Comparison of ENCODE assay signal across 8 mouse cellular contexts in genomic region chr19:4812334-4812949, GRCm38 (mm10). TPM values are rescaled to one million over a fixed set of nuclear protein-coding genes. Genes with fewer than 3 reads are reported as not detected.
A peak's percentile ranks its signal among the peaks of the same experiment; 100 is the strongest.
DNase-seq lines count a peak whose midpoint lies in the region; ATAC-seq and TF ChIP-seq lines count a peak whose summit lies in the region.
"Not testable (repeated sequence)": the region's sequence is repeated elsewhere in the genome, so short reads cannot be mapped to it uniquely, and the experiment has no call there.

No protein-coding gene starts in this region.

- H3K9ac ChIP-seq in forebrain, embryonic 16.5 days (replicated peaks; ENCODE audit: low read depth, low read length), result not testable (repeated sequence)
- H3K9ac ChIP-seq in hindbrain, embryonic 14.5 days, result peak overlapping the region; percentile 79
- peak overlapping the region; percentile 98 for H3K9ac ChIP-seq in lung, embryonic 16.5 days (ENCODE audit: low read length)

- peaks cover 22% of the 10 kb centered on the region for H3K36me3 ChIP-seq in E14TG2a.4 (ENCODE audit: insufficient read depth, low read length)
- H3K36me3 ChIP-seq in forebrain, embryonic 16.5 days (ENCODE audit: control insufficient read depth, insufficient read depth); hindbrain, embryonic 14.5 days (replicated peaks; ENCODE audit: control insufficient read depth, insufficient read depth); limb, embryonic 10.5 days; lung, embryonic 16.5 days (ENCODE audit: control insufficient read depth, insufficient read depth, low read length): not testable (repeated sequence)

- WGBS in forebrain, embryonic 16.5 days, result 78% methylated on average over 8 of the region's 8 CpGs
- 81% methylated on average over 8 of the region's 8 CpGs for WGBS in hindbrain, embryonic 14.5 days
- WGBS in limb, embryonic 10.5 days, result 77% methylated on average over 8 of the region's 8 CpGs
- WGBS in lung, embryonic 16.5 days, result 72% methylated on average over 8 of the region's 8 CpGs

- H3K4me1 ChIP-seq in E14TG2a.4 (replicated peaks; ENCODE audit: low read depth, low read length), result peaks cover 27% of the 10 kb centered on the region
- H3K4me1 ChIP-seq in forebrain, embryonic 16.5 days (replicated peaks; ENCODE audit: control insufficient read depth, insufficient read depth, low read length), result peaks cover 26% of the 10 kb centered on the region
- H3K4me1 ChIP-seq in hindbrain, embryonic 14.5 days (replicated peaks; ENCODE audit: control insufficient read depth, insufficient read depth, low read length), result peaks cover 28% of the 10 kb centered on the region
- peaks cover 20% of the 10 kb centered on the region for H3K4me1 ChIP-seq in limb, embryonic 10.5 days
- peaks cover 16% of the 10 kb centered on the region for H3K4me1 ChIP-seq in lung, embryonic 16.5 days (replicated peaks; ENCODE audit: control insufficient read depth, insufficient read depth, low read length)

- H3K4me3 ChIP-seq in E14TG2a.4 (replicated peaks; ENCODE audit: low read length), result peak overlapping the region; percentile 99
- H3K4me3 ChIP-seq in forebrain, embryonic 16.5 days (replicated peaks; ENCODE audit: low read length), result peak overlapping the region; percentile 66
- H3K4me3 ChIP-seq in hindbrain, embryonic 14.5 days (replicated peaks; ENCODE audit: low read length), result peak overlapping the region; percentile 79
- peak overlapping the region; percentile 91 for H3K4me3 ChIP-seq in limb, embryonic 10.5 days
- H3K4me3 ChIP-seq in lung, embryonic 16.5 days (ENCODE audit: low read length), result peak overlapping the region; percentile 95

- peak overlapping the region; percentile 53 for H3K4me2 ChIP-seq in forebrain, embryonic 16.5 days (ENCODE audit: low read length)
- H3K4me2 ChIP-seq in hindbrain, embryonic 14.5 days (replicated peaks), result peak overlapping the region; percentile 93
- peak overlapping the region; percentile 70 for H3K4me2 ChIP-seq in lung, embryonic 16.5 days (ENCODE audit: low read depth, low read length)

- peak; percentile 31 for DNase-seq in embryo, embryonic 10 days (ENCODE audit: low spot score)
- DNase-seq in hindbrain, embryonic 14.5 days (ENCODE audit: low spot score); limb, embryonic 10.5 days (ENCODE audit: low spot score): not testable (repeated sequence)
- peak; percentile 9 to 10 for DNase-seq in natural killer cell, adult 2 months (ENCODE audit: low spot score in 2 of 2)
- peak; percentile 26 for DNase-seq in thymus, postnatal 14 days

- ATAC-seq in forebrain, embryonic 16.5 days; hindbrain, embryonic 14.5 days (ENCODE audit: low FRiP score); lung, embryonic 16.5 days (ENCODE audit: low read depth): not testable (repeated sequence)

- 0 out of 2 replicates have a peak, but pooled peaks have one; percentile 8 for TF ChIP-seq CTCF in E14TG2a.4 (conservative IDR thresholded peaks at IDR 0.05; ENCODE audit: low read length)

- H3K27me3 ChIP-seq in E14TG2a.4 (ENCODE audit: insufficient read depth, low read length); forebrain, embryonic 16.5 days (replicated peaks; ENCODE audit: control insufficient read depth, insufficient read depth, low read length); hindbrain, embryonic 14.5 days (ENCODE audit: control insufficient read depth, insufficient read depth, low read length); limb, embryonic 10.5 days (ENCODE audit: low read depth, poor library complexity, severe bottlenecking); lung, embryonic 16.5 days (ENCODE audit: control insufficient read depth, insufficient read depth, low read depth, low read length): not testable (repeated sequence)

- not testable (repeated sequence) for H3K9me3 ChIP-seq in E14TG2a.4 (ENCODE audit: low read length); forebrain, embryonic 16.5 days (ENCODE audit: control insufficient read depth, low read length); hindbrain, embryonic 14.5 days (ENCODE audit: control insufficient read depth, low read length); limb, embryonic 10.5 days (replicated peaks); lung, embryonic 16.5 days (ENCODE audit: control insufficient read depth, low read length)

- H3K27ac ChIP-seq in forebrain, embryonic 16.5 days (ENCODE audit: low read length), result not testable (repeated sequence)
- peak overlapping the region; percentile 91; the same call in 1 of the 2 replicates for H3K27ac ChIP-seq in hindbrain, embryonic 14.5 days
- peak overlapping the region; percentile 92 for H3K27ac ChIP-seq in limb, embryonic 10.5 days
- peak overlapping the region; percentile 97 for H3K27ac ChIP-seq in lung, embryonic 16.5 days (ENCODE audit: low read length)

RNA-seq across cellular contexts. Expression of gene Rbm14, which starts 1.0 kb away (rescaled TPM):
- 86.0 and 91.1 TPM in 2 replicates for polyA plus RNA-seq in forebrain, embryonic 16.5 days (2015; fragmentation: Nextera tagmentation; extraction: Ambion mirVana)
- polyA plus RNA-seq in hindbrain, embryonic 14.5 days (2014; fragmentation: Nextera tagmentation; extraction: Ambion mirVana), result 56.3 and 62.8 TPM in 2 replicates
- polyA plus RNA-seq in limb, embryonic 10.5 days (2016; fragmentation: Nextera tagmentation; extraction: Ambion mirVana), result 134 TPM in 2 replicates
- polyA plus RNA-seq in lung, embryonic 16.5 days (2015; fragmentation: Nextera tagmentation; extraction: Ambion mirVana), result 82.4 and 88.6 TPM in 2 replicates

RNA-seq across cellular contexts. Expression of gene Gm21992, which starts 1.0 kb away (rescaled TPM):
- polyA plus RNA-seq in forebrain, embryonic 16.5 days (2015; fragmentation: Nextera tagmentation; extraction: Ambion mirVana), result 29.8 and 32.7 TPM in 2 replicates
- 8.6 and 10.5 TPM in 2 replicates for polyA plus RNA-seq in hindbrain, embryonic 14.5 days (2014; fragmentation: Nextera tagmentation; extraction: Ambion mirVana)
- polyA plus RNA-seq in limb, embryonic 10.5 days (2016; fragmentation: Nextera tagmentation; extraction: Ambion mirVana), result 32.7 and 33.8 TPM in 2 replicates
- polyA plus RNA-seq in lung, embryonic 16.5 days (2015; fragmentation: Nextera tagmentation; extraction: Ambion mirVana), result 25.7 and 30.9 TPM in 2 replicates

RNA-seq across cellular contexts. Expression of gene Rbm4, which starts 18.7 kb away (rescaled TPM):
- polyA plus RNA-seq in forebrain, embryonic 16.5 days (2015; fragmentation: Nextera tagmentation; extraction: Ambion mirVana), result 98.5 and 110 TPM in 2 replicates
- polyA plus RNA-seq in hindbrain, embryonic 14.5 days (2014; fragmentation: Nextera tagmentation; extraction: Ambion mirVana), result 78.9 and 82.7 TPM in 2 replicates
- 91.5 and 108 TPM in 2 replicates for polyA plus RNA-seq in limb, embryonic 10.5 days (2016; fragmentation: Nextera tagmentation; extraction: Ambion mirVana)
- polyA plus RNA-seq in lung, embryonic 16.5 days (2015; fragmentation: Nextera tagmentation; extraction: Ambion mirVana), result 52.2 and 55.1 TPM in 2 replicates

RNA-seq across cellular contexts. Expression of gene Ccs, which starts 26.7 kb away (rescaled TPM):
- polyA plus RNA-seq in forebrain, embryonic 16.5 days (2015; fragmentation: Nextera tagmentation; extraction: Ambion mirVana), result 34.7 and 38.6 TPM in 2 replicates
- 31.9 and 41.4 TPM in 2 replicates for polyA plus RNA-seq in hindbrain, embryonic 14.5 days (2014; fragmentation: Nextera tagmentation; extraction: Ambion mirVana)
- polyA plus RNA-seq in limb, embryonic 10.5 days (2016; fragmentation: Nextera tagmentation; extraction: Ambion mirVana), result 48.9 and 55.3 TPM in 2 replicates
- polyA plus RNA-seq in lung, embryonic 16.5 days (2015; fragmentation: Nextera tagmentation; extraction: Ambion mirVana), result 53.7 and 60.1 TPM in 2 replicates

RNA-seq across cellular contexts. Expression of gene Ccdc87, which starts 26.7 kb away (rescaled TPM):
- 0.61 and 0.62 TPM in 2 replicates for polyA plus RNA-seq in forebrain, embryonic 16.5 days (2015; fragmentation: Nextera tagmentation; extraction: Ambion mirVana)
- 0.71 and 0.81 TPM in 2 replicates for polyA plus RNA-seq in hindbrain, embryonic 14.5 days (2014; fragmentation: Nextera tagmentation; extraction: Ambion mirVana)
- polyA plus RNA-seq in limb, embryonic 10.5 days (2016; fragmentation: Nextera tagmentation; extraction: Ambion mirVana), result not detected in 2 replicates
- 0.65 and 0.72 TPM in 2 replicates for polyA plus RNA-seq in lung, embryonic 16.5 days (2015; fragmentation: Nextera tagmentation; extraction: Ambion mirVana)
